Mouse (Mus musculus) right cerebral cortex, postnatal 4 days (tissue): ENCODE results near the gene Lrch4.

ENCODE experiments used
- DNase-seq: peaks from one replicate; pipeline ENCODE4 v3.0.0-alpha.2; 2022

Lrch4 gene

GRCm38 (mm10) chr5:137654746-137655145 is 25.8 kb downstream of the Lrch4 start:
- DNase-seq, result no peak

GRCm38 (mm10) chr5:137656977-137657376 is 28.1 kb downstream of the Lrch4 start:
- peak; percentile 65 for DNase-seq

- no peak for DNase-seq
Observed at GRCm38 (mm10) chr5:137660064-137660688, 31.3 kb downstream of the Lrch4 start.

- no peak for DNase-seq
Observed at GRCm38 (mm10) chr5:137663057-137663456, 34.1 kb downstream of the Lrch4 start.

- DNase-seq, result no peak
Observed at GRCm38 (mm10) chr5:137668971-137669370, 40.0 kb downstream of the Lrch4 start.

GRCm38 (mm10) chr5:137670240-137670639 is 41.3 kb downstream of the Lrch4 start:
- no peak for DNase-seq

GRCm38 (mm10) chr5:137671443-137672240 is 42.7 kb downstream of the Lrch4 start:
- no peak for DNase-seq

GRCm38 (mm10) chr5:137672361-137672760 is 43.4 kb downstream of the Lrch4 start:
- no peak for DNase-seq

GRCm38 (mm10) chr5:137673015-137673414 is 44.1 kb downstream of the Lrch4 start:
- no peak for DNase-seq

- no peak for DNase-seq
Observed at GRCm38 (mm10) chr5:137674786-137675185, 45.9 kb downstream of the Lrch4 start.

GRCm38 (mm10) chr5:137677859-137678258 is 48.9 kb downstream of the Lrch4 start:
- DNase-seq, result no peak

- no peak for DNase-seq
Observed at GRCm38 (mm10) chr5:137678736-137679135, 49.8 kb downstream of the Lrch4 start.

- DNase-seq, result no peak
Observed at GRCm38 (mm10) chr5:137679726-137680125, 50.8 kb downstream of the Lrch4 start.

- no peak for DNase-seq
Observed at GRCm38 (mm10) chr5:137682526-137682925, 53.6 kb downstream of the Lrch4 start.

- peak; percentile 35 for DNase-seq
Observed at GRCm38 (mm10) chr5:137683388-137684293, 54.7 kb downstream of the Lrch4 start.

- DNase-seq, result peak; percentile 98
Observed at GRCm38 (mm10) chr5:137684294-137685123, 55.6 kb downstream of the Lrch4 start, which contains the start of gene Agfg2. Agfg2 (minus strand) TSS chr5:137684726.

- DNase-seq, result no peak
Observed at GRCm38 (mm10) chr5:137685653-137686052, 56.7 kb downstream of the Lrch4 start.

GRCm38 (mm10) chr5:137686127-137686790 is 57.3 kb downstream of the Lrch4 start:
- DNase-seq, result no peak

- DNase-seq, result no peak
Observed at GRCm38 (mm10) chr5:137689974-137690373, 61.1 kb downstream of the Lrch4 start.

- no peak for DNase-seq
Observed at GRCm38 (mm10) chr5:137690531-137690930, 61.6 kb downstream of the Lrch4 start.
